Mouse (Mus musculus) embryonic fibroblast, embryonic 13.5 days (primary cell): ENCODE results near the gene Als2. TPM values are rescaled to one million over a fixed set of nuclear protein-coding genes. Genes with fewer than 3 reads are reported as not detected.

ENCODE experiments used
- H3K27ac ChIP-seq: 2 replicates; pipeline ENCODE4 v1.5.1; 2012; ENCODE audit warnings: low read length, control low read depth, inconsistent platforms; ENCODE audit not compliant: insufficient read depth
- H3K4me1 ChIP-seq: 2 replicates; pipeline ENCODE4 v1.6.1; 2011; ENCODE audit warnings: low read length; ENCODE audit not compliant: control insufficient read depth, insufficient read depth
- H3K4me3 ChIP-seq: 2 replicates; pipeline ENCODE4 v1.5.1; 2011; ENCODE audit warnings: mild to moderate bottlenecking, control low read depth, low read length; ENCODE audit not compliant: insufficient read depth
- CTCF ChIP-seq: IDR thresholded peaks from 2 replicates; pipeline ENCODE4 v1.5.1; 2011; ENCODE audit warnings: mild to moderate bottlenecking, control low read depth, low read length, moderate library complexity, borderline replicate concordance; ENCODE audit not compliant: insufficient read depth
- POLR2A ChIP-seq: IDR thresholded peaks from 2 replicates; pipeline ENCODE4 v1.6.1; 2011; ENCODE audit warnings: low read depth, mild to moderate bottlenecking, control low read depth, low read length, moderate library complexity
- polyA plus RNA-seq: library from polyadenylated mRNA; stranded (reverse); fragments of >200 nt; gene quantifications from 2 replicates; pipeline ENCODE4 v1.2.4, GENCODE M21; 2011; ENCODE audit warnings: low read depth; ENCODE audit not compliant: missing spikeins, insufficient read length

Als2 gene
- polyA plus RNA-seq, 1 experiment: 9.3 TPM

GRCm38 (mm10) chr1:59157846-59158245 is 79.2 kb downstream of the Als2 start:
- Histone ChIP-seq H3K27ac (no peak overlapping the region), H3K4me1 (peaks cover 9% of the 10 kb centered on the region; the same call in 1 of the 2 replicates), H3K4me3 (no peak overlapping the region)
- TF ChIP-seq CTCF (no peak), POLR2A (no peak)

GRCm38 (mm10) chr1:59152346-59152745 is 84.7 kb downstream of the Als2 start:
- Histone ChIP-seq H3K4me1 (no peaks in the 10 kb centered on the region; the same call in 1 of the 2 replicates), H3K4me3 (no peak overlapping the region), H3K27ac (no peak overlapping the region)
- TF ChIP-seq POLR2A: no peak
- no peak for TF ChIP-seq CTCF

GRCm38 (mm10) chr1:59150542-59150941 is 86.5 kb downstream of the Als2 start:
- TF ChIP-seq CTCF (no peak), POLR2A (no peak)
- Histone ChIP-seq H3K27ac (no peak overlapping the region), H3K4me1 (no peaks in the 10 kb centered on the region; the same call in 1 of the 2 replicates), H3K4me3 (no peak overlapping the region)

GRCm38 (mm10) chr1:59144543-59144942 is 92.5 kb downstream of the Als2 start:
- TF ChIP-seq POLR2A (no peak), CTCF (peak; percentile 25; the same call in 1 of the 2 replicates)
- H3K4me3 ChIP-seq: no peak overlapping the region
- H3K4me1 ChIP-seq: no peaks in the 10 kb centered on the region; the same call in 1 of the 2 replicates
- H3K27ac ChIP-seq: no peak overlapping the region

GRCm38 (mm10) chr1:59142809-59143208 is 94.2 kb downstream of the Als2 start:
- H3K27ac ChIP-seq: no peak overlapping the region
- no peak for TF ChIP-seq POLR2A
- TF ChIP-seq CTCF: no peak
- H3K4me1 ChIP-seq: no peaks in the 10 kb centered on the region; the same call in 1 of the 2 replicates
- H3K4me3 ChIP-seq: no peak overlapping the region

- no peaks in the 10 kb centered on the region for H3K4me1 ChIP-seq
- H3K27ac ChIP-seq: no peak overlapping the region
- no peak overlapping the region for H3K4me3 ChIP-seq
- TF ChIP-seq POLR2A (no peak), CTCF (no peak)
Observed at GRCm38 (mm10) chr1:59134419-59134818, 102.6 kb downstream of the Als2 start.

- Histone ChIP-seq H3K27ac (no peak overlapping the region), H3K4me1 (no peaks in the 10 kb centered on the region), H3K4me3 (no peak overlapping the region)
- TF ChIP-seq POLR2A (no peak), CTCF (no peak)
Observed at GRCm38 (mm10) chr1:59128879-59129278, 108.2 kb downstream of the Als2 start.

GRCm38 (mm10) chr1:59125558-59125957 is 111.5 kb downstream of the Als2 start:
- Histone ChIP-seq H3K4me1 (no peaks in the 10 kb centered on the region), H3K4me3 (no peak overlapping the region), H3K27ac (no peak overlapping the region)
- no peak for TF ChIP-seq CTCF
- TF ChIP-seq POLR2A: no peak

GRCm38 (mm10) chr1:59119720-59120457 is 117.1 kb downstream of the Als2 start, which contains the start of gene Tmem237:
Gene Tmem237 (minus strand): TSS chr1:59120408.
- H3K4me3 ChIP-seq: peak within 1 kb of the TSS; percentile 84
- peak; percentile 84 for TF ChIP-seq POLR2A
- TF ChIP-seq CTCF: no peak
- peak within 1 kb of the TSS; percentile 66 for H3K27ac ChIP-seq
- no peaks in the 10 kb centered on the region for H3K4me1 ChIP-seq

Other genes starting within 250 kb of the Als2 start
- gene C2cd6, start 142.3 kb downstream of the Als2 start, polyA plus RNA-seq: not detected in 2 replicates
- gene Tmem237, start 116.8 kb downstream of the Als2 start, polyA plus RNA-seq: 23.2 and 25.3 TPM in 2 replicates
- 0.25 and 0.50 TPM in 2 replicates for gene Mpp4, start 73.8 kb downstream of the Als2 start, polyA plus RNA-seq
- gene Cdk15, start 19.7 kb upstream of the Als2 start, polyA plus RNA-seq: 0.74 and 0.94 TPM in 2 replicates
- 43.0 and 50.6 TPM in 2 replicates for gene Fzd7, start 245.2 kb upstream of the Als2 start, polyA plus RNA-seq